Mouse (Mus musculus) right cerebral cortex, postnatal 25 days (tissue): ENCODE measurements around the gene Lix1.

ENCODE experiments used
- DNase-seq: peaks from one replicate; pipeline ENCODE4 v3.0.0; 2022

Lix1 gene

DNA sequence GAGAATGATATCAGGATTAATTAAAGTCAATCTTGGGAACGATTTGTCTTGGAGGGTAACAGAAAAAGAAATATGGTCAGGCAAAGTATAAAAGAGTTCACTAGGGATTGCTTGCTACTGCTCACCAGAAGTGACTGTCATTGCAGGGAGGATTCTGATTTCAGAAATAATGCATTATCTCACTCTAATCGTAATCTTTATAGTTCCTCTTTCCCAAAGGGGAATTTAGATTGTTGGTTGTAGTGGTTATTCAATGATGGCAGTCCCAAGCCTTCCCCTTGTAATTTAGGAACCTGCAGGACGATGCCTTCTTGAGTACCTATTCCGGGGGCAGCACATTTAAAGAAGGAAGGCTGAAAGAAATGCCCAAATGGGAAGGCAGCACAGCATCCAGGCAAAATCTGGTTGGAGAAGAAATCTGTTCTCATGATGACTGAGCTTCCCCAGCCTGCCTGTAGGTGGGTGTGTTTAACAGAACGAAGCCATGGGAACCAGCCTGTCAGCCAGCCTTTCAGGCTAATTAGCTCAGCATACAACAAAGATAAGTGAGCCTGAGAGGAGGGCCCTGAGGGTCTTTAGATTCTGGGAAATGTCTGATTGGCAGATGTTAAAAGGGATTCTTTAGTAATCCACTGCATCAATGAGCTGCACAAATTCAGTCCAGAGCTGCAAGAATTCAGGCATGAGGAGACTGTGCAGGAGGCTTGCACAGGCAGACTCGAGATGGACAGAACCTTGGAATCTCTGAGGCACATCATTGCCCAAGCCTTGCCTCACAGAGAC, at the start of gene Lix1:
TSS of gene Lix1 (plus strand) at position 451 of the 783 bp plus-strand sequence.
- DNase-seq, result peak; percentile 73

DNA sequence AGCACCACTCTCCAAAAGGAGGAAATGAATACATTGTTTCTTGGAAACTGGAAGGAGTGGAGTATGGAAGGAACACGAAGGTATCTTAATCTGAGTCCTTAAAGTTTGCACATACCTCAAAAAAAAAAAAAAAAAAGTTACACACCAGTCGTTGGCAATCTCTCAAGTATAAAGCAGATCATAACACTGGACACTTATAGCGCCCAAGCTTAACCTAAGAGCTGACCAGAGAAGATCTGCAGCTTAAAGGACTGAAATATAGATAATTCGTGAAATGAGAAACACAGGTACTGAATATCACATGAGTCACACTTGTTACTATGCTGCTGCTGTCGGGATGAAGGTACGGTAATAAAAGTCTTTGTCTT, 28.9 kb upstream of the Lix1 start:
- no peak for DNase-seq

DNA sequence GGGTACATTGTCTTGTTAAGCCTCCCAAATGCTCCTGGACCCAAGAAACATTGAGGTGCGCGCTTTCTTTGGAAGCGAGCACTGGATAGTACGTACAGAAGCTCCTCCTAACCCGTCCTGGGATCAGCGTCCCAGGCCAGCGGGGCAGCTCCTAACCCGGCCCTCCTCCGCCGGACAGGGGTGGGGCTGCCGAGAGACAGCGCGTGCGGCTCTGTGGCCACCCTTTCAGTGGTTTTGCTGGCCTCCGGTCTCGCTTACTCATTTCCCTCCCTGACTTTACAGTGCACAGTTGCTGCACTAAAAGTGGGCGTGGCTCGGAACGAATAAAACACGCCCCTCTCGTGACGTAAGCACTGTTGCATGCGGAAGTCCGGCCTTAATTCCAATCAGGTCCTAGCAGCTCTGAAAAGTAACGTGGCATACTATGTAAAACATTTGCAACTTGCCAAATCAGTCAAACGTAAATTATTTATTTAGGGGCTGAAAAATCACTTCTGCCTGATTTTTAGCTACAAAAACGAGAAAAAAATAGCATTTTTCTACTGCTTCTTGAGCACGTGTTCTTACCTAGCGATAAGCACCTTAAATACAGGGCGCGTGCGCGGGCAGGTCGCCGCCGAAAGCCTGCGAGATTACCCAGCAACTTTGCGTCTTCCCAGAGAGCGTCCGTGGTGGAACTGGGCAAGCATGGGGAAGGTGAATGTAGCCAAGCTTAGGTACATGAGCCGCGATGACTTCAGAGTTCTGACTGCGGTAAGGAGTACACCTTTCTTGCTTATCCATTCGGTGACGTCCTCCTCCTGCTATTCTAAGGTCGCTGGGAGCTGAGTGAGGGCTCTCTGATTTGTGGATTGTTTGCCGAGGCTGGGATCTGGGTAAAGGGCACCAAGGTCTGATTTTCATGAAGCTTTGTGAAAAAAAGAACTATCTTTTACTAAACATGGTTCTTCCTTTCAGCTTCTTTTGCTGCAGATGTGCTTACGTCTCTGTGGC, 28.3 kb upstream of the Lix1 start, which contains the start of gene Riok2:
TSS of gene Riok2 (plus strand) at position 392 of the 993 bp plus-strand sequence.
- peak; percentile 89 for DNase-seq

DNA sequence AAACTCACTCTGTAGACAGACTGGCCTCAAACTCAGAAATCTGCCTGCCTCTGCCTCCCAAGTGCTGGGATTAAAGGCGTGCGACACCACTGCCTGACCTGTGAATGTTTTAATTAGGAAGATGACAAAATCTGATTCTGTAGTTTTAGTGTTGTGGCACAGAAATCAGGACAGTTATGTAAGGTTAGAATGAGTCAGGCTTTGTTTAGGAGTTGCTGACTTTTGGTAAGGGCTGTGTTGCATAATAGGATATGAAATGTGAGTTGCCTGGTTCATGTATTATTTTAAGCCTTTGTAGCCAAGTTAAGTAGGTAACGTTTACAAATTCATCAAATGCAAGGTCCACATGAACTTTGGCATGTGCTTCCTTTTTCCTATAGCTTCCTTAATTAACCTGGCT, 26.9 kb upstream of the Lix1 start:
- DNase-seq, result no peak

DNA sequence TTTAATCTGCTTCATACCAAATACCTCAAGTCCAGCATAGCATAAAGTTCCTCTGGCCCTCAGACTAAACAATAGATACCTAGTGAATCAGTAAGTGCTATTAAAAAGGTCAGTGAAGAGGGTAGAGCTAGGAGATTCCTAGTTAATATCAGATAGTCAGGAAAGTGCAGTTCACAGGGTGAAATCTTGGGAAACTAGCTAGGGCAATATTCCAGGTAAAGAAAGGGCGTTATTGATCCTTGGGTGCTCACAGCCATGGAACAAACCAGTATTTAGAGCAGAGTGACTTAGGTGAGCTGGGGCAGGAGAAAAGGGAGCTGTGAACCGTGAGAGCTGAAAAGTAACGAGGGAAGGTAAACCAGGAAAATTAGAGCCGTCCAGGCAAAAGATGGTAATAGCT, 18.8 kb upstream of the Lix1 start:
- no peak for DNase-seq

DNA sequence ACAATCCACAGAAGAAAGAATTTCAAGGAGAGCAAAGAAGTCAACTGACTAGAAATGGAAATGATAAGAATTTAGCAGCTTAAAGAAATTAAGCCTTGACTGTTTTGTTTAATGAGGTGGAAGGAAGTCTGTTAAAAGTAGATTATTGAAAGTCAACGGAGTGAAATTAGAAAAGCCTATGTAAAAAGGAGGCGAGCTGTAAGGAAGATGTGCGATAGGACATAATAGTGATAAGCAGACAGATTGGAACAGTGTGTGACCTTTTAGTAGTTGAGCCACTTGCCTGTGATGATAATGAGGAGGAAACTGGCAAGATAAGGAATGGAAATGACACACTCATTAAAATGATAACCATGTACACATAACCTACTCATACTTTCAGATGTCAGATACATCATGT, 18.0 kb upstream of the Lix1 start:
- DNase-seq, result no peak

DNA sequence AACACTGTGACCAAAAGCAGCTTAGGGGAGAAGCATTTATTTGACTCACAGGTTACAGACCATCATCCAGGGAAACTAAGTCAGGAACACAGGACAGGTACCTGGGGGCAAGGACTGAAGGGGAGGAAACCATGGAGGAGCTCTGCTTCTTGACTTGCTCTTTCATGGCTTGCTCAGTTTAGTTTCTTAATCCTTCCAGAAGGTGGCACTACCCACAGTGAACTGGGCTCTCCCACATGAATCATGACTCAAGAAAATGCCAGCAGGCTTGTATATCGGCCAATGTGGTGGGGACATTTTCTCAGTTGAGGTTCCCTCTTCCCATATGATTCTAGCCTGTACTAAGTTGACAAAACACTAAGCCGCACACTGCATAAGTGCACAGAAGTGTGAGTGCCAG, 16.4 kb upstream of the Lix1 start:
- no peak for DNase-seq

DNA sequence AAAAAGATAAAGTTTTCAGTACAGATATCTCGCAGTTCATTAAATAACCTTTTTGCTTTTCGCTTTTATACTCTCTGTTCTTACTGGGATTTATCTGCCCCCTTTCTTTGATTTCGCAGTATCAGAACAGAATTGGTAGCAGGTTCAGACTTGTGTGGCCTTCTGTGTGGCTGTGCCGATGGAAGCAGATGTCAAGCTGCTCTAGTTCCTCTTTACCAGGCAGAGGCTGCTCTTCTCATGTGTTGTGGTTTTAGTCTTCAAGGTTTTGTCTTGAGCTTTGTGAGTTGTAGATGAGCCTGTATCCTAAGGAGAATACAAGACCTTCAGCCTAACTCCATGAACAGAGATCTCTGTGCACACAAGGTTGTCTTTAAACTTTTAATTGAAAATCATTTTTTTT, 10.6 kb upstream of the Lix1 start:
- no peak for DNase-seq

DNA sequence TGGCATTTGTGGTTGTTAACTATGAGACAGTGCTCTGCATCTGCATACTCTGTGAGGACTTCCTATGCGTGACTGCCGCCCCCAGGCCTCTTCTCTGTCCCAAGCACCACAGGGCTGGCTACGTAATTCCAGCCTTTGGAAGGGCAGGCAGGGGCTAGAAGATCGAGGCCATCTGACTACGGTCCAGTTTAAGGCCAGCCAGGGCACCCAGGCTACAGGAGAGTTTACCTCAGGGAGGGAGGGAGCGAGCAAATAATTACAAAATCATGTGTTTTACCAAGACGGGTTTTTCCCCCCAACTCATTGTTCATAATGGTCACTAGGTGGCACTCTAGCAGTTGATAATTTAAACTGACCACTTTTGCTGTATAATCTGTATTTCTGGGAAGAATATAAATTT, 9.6 kb upstream of the Lix1 start:
- no peak for DNase-seq

DNA sequence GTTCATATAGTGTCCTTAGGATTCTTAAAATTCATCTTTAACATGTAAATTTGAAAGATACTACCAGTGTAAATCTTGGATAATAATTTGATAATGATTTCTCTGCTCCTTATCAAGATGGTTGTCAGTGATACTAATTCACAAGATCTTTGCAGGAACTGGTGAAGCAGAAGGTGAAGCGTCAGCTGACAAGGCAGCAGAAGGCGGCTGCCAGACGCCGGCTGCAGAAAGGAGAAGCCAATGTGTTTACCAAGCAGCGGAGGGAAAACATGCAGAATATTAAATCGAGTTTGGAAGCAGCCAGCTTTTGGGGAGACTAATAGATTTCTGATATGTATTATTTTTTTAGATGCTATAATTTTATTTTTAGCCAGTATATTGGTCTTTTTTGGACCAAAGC, 9.2 kb upstream of the Lix1 start:
- DNase-seq, result no peak

DNA sequence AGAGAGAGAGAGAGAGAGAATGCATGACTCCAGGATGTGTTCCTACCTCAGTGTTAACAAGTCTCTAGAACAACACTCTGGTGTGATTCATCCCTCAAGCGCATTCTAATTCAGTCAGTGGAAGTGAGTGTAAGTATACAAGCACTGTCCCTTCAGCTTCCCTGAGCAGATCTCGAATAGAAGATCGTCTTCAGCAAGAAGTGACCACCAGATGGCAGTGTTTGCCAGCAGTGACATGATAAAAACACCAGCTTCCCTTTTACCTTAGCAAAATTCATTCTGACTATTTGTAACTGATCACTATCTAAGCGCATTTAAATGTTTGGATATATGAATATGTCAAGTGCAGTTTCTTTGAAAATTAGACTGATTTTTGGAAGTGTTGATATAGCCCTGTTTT, 8.1 kb upstream of the Lix1 start:
- DNase-seq, result peak; percentile 79

DNA sequence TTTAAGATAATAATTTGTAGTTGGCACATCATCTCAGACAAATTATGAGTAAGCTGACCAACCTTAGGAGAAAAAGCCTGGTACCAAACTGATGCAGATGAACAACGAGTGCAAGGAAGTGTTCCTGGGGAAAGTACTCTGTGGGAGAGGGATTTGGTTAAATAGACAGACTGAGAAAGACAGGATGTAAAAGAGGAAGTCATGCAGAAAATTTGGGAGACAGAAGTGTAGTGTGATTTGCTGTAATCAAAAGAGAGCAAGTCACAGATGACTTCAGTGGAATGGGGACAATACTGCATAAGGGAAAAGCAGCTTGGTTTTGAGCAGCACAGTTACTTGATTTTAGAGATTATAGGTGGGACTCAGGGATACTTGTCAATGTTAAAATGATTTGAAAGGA, 5.6 kb upstream of the Lix1 start:
- no peak for DNase-seq

DNA sequence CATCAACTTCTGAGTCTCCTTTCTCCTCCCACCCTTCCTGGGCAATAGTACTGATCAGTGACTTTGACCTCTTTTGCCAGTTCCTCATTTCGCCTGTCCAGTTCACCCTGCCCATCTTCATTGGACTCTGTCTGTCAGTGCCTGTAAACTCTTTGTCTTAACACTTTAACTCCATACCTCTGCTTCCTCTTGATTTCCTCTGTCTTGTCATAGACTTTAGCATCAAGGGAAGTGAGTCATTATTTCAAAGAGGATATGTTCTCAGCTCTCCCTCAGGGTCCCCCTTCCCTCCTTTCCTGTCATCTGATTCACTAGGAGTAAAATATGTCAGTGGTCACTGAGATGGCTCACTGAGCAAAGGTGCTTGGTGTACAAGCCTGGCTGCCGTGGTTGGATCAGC, 3.8 kb upstream of the Lix1 start:
- DNase-seq, result no peak

DNA sequence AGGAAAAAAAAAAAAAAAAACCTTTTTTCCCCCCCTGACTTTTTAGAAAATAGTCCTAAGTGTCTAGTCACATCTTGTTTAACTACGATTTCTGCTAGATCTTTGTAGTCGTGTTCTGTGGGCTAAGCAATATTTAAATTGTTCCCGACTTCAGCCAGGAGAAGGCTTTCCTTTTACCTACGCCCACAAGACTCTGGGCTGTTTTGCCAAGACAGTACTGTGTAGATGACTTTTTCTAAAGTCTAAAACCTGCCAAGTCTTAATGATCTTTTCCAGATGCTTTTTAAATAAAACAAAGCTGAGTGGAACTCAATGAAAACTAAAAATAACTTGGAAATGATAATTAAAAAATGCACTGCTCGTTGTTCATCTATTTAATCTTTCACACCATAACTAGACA, 566 bp downstream of the Lix1 start:
- no peak for DNase-seq

DNA sequence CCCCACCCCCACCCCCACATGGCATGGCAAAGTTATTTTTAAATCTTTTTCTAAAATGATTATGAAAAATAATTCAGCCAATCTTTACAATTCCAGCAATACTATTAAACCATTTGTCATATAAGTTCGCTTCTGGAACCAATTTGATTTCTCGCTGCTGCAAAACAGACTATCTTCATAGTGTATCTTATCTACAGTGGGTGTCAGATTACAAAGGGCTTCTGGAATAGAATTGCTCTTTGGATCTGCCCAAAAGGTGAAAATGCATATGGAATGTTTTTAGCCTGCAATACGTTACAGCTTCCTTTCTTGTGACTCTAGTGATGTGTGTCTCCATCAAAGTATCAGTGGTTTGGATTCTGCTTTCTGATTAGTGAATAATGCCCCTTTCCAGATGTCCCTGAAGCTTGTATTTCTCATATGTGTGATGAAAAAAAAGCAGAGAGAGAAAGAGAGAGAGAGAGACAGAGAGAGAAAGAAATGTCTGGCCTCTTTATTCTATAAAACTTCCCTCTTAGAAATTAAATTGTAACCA, 1.2 kb downstream of the Lix1 start:
- DNase-seq, result no peak

DNA sequence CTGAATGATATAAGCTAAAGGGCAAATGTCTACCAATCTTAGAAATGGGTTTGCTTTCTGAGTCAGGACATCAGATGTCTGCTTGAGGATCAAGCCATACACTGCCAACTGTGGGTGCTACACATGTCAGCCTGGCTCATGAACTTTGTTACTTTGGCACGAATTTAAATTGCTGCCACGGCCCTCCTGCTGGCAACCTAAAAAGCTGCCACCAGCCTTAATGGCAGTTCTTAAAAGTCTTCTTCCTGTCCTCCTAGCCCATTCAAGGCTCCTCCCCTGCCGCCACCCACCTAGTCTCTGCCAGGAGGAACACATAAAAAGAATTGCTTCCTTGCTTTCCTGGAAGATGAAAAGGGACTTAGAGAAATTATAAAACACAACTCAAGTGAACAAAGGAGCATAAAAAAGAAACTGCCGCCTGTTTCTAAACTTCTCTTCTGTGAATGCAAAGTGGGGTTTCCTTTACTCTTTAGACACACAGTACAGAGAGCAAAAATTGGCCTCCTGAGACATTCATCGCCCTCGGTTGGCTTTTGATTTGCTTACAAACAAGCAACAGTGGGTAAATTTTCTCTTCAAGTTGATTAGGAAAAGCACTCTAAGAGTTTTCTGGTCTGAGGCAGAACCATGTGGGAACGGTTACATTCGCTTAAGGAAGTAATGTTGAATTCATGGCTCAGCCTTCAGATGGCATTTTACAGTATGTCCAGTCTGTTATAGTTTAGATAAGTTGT, 2.5 kb downstream of the Lix1 start:
- peak; percentile 29 for DNase-seq

DNA sequence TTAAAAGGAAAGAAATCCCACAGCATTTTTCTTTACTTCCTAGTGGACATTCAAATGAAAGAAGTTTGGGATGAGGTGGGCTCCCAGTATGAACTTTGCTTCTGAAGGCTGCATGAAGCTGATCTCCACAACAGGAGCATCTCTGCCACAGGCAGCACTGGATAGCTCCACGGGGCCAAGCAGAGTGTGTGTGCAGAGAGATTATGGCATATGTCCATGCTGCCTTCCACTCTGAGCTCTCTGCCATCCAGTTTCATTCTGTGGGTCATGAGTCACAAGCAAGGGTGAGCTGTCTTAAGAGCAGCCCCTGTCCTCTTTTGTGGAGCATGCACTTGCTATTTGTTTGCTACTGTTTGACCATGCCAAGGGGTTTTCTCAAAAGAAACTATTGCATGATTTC, 3.1 kb downstream of the Lix1 start:
- no peak for DNase-seq

DNA sequence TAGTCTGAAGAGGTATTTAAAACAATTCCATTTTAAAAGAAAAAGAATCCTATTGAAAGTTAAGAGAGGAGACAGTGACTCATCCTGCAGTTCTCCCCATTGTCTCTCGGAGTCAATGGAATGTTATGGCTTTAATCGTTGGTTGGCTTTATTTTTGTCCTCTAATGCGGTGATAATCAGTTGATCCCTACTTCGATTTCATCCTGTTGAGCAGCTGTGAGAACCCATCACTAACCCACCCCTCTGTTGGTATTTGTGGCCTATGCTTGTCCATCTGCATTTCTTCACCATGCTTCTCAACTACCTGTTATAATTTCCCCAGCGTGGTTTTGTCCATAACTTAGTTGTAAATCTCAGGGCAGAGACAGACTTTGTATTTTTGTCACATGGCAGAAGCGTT, 5.7 kb downstream of the Lix1 start:
- no peak for DNase-seq

DNA sequence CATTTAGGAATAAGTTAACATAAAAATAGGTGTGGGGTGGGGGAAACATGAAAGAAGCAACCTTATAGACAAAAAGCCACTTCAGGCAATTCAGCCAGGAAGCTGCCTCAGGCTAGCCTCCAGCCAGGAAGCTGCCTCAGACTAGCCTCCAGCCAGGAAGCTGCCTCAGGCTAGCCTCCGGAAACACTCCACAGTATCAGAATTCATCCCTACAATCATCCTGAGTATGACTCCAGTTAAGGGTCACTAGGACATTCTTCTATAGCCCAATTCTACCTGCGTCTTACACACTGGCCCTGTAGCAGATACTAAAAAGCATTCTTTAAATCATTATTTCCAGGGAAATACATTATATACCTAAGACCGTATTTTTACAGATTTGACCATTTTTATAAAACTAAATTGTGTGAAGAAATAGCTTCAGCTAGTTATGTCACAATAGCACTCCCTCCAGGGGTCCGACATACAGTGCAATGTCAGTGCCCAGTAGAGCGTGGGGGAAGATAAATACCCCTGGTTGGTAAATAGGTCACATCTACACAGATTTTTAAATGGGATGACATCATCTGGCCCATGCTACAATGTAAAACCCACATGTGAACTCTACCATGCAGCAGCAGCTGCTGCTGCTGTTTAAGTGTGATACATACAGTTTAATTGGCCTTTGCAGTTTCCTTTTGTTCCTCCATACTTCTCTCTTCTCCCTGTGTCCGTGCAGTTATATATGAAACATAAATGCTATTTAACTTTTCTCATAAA, 6.4 kb downstream of the Lix1 start:
- no peak for DNase-seq

DNA sequence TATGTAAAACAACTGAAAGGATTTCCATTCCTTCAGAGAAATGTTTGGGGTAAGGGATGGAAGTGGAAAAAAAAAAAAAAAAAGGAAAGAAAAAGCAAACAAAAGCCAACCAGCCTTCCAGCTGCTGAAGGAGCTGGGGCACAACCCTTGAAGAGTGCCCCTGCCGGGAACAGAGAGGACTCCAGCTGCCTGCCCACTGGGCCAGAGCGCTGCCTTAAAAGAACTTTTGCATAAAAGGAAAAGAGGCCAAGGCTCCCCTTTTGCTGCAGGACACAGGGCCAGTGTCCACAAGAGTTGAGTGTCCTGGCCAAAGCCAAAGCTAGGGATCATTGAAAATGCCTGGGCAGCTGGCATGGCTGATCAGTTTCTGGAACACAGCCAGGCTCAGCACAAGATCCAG, 7.1 kb downstream of the Lix1 start:
- peak; percentile 14 for DNase-seq

DNA sequence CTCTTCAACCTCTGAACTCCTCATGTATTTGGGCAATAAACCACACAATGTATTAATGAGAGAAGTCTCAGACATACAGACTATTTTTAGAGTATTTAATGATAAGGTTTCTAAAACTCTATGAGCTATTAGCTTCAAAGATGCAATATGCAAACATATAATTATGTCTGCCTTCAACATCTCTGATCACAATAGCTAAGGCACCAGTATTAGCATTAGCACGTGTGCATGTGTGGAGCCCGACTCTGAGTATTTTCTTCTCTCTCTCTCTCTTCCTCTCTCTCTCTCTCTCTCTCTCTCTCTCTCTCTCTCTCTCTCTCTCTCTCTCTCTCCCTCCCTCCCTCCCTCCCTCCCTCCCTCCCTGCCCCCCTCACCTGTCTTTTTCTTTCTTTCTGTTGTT, 9.0 kb downstream of the Lix1 start:
- DNase-seq, result no peak

DNA sequence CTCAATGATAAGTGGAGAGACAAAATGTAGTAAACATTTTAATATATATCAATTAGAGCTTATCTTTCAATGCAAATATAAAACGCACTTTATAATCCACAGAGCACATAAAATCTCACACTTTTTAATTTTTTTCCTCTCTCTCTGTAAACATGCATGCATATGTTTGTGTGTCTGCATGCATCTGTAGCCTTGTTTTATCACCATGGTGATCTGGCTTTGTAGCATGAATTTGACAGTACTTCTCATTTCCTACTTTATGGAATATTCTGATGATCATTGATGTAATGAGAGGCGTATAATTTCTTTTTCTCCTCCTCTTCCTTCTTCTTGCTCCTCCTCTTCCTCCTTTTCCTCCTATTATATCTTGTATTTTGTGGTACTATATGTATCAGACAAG, 9.7 kb downstream of the Lix1 start:
- no peak for DNase-seq
